Comparison of ENCODE assay signal across 8 mouse cellular contexts in genomic region chr13:62623577-62624276, GRCm38 (mm10). TPM values are rescaled to one million over a fixed set of nuclear protein-coding genes. Genes with fewer than 3 reads are reported as not detected.
DNase-seq lines count a peak whose midpoint lies in the region; ATAC-seq and TF ChIP-seq lines count a peak whose summit lies in the region.
"Not testable (repeated sequence)": the region's sequence is repeated elsewhere in the genome, so short reads cannot be mapped to it uniquely, and the experiment has no call there.

6720489N17Rik (minus strand) TSS chr13:62624182.

- not testable (repeated sequence) for H3K36me3 ChIP-seq in limb, embryonic 14.5 days (ENCODE audit: control insufficient read depth, insufficient read depth, low read length); midbrain, embryonic 16.5 days (ENCODE audit: control insufficient read depth, insufficient read depth, low read length); spleen, adult 2 months (ENCODE audit: control insufficient read depth, insufficient read depth, low read length)

- not testable (repeated sequence) for TF ChIP-seq CTCF in brain, embryonic 14.5 days (IDR thresholded peaks at IDR 0.05; ENCODE audit: borderline replicate concordance, extremely low read depth, insufficient read depth, insufficient read length); spleen, adult 2 months (IDR thresholded peaks at IDR 0.05; ENCODE audit: extremely low read depth, insufficient read depth, insufficient read length, insufficient replicate concordance)

- WGBS in limb, embryonic 14.5 days, result 0% methylated on average over 15 of the region's 15 CpGs
- under 1% methylated on average over 15 of the region's 15 CpGs for WGBS in midbrain, embryonic 16.5 days
- 1% methylated on average over 15 of the region's 15 CpGs for WGBS in spleen, adult 2 months

- peak within 1 kb of the TSS; percentile 50 for H3K4me2 ChIP-seq in limb, embryonic 14.5 days (replicated peaks; ENCODE audit: low read depth, low read length, severe bottlenecking)
- peak within 1 kb of the TSS; percentile 59 for H3K4me2 ChIP-seq in midbrain, embryonic 16.5 days (ENCODE audit: low read length)

- DNase-seq in B cell, adult 2 months, result peak; percentile 77 to 78
- peak; percentile 95 for DNase-seq in brain, embryonic 14.5 days (ENCODE audit: low read depth)
- DNase-seq in heart, adult 9 months (ENCODE audit: low spot score in 2 of 2), result peak; percentile 85
- DNase-seq in kidney, adult 9 months, result peak; percentile 82
- DNase-seq in limb, embryonic 14.5 days (ENCODE audit: low spot score), result peak; percentile 93
- DNase-seq in spleen, adult 2 months (ENCODE audit: low read depth in 1 of 2, low spot score in 2 of 2), result peak; percentile 80 to 82

- H3K4me1 ChIP-seq in limb, embryonic 14.5 days (ENCODE audit: control insufficient read depth, insufficient read depth, low read length); midbrain, embryonic 16.5 days (ENCODE audit: control insufficient read depth, insufficient read depth, low read length); spleen, adult 2 months (ENCODE audit: control insufficient read depth, insufficient read depth, insufficient read length): not testable (repeated sequence)

- H3K27ac ChIP-seq in limb, embryonic 14.5 days (replicated peaks; ENCODE audit: low read depth, low read length); spleen, adult 2 months (ENCODE audit: insufficient read depth, low read length): not testable (repeated sequence)
- H3K27ac ChIP-seq in midbrain, embryonic 16.5 days (ENCODE audit: low read length), result peak within 1 kb of the TSS; percentile 32; the same call in 1 of the 2 replicates

- not testable (repeated sequence) for TF ChIP-seq POLR2A in brain, embryonic 14.5 days (IDR thresholded peaks at IDR 0.05; ENCODE audit: borderline replicate concordance, extremely low read depth, insufficient read depth, insufficient read length, poor library complexity, severe bottlenecking); spleen, adult 2 months (IDR thresholded peaks at IDR 0.05; ENCODE audit: low read depth, low read length)
- 0 out of 2 replicates have a peak, but pooled peaks have one; percentile 26 for TF ChIP-seq POLR2A in limb, embryonic 14.5 days (IDR thresholded peaks at IDR 0.05; ENCODE audit: borderline replicate concordance, extremely low read depth, insufficient read depth, insufficient read length)

- H3K9me3 ChIP-seq in limb, embryonic 14.5 days (ENCODE audit: control insufficient read depth, low read length); midbrain, embryonic 16.5 days (replicated peaks; ENCODE audit: control insufficient read depth, low read length, poor library complexity, severe bottlenecking): not testable (repeated sequence)

- H3K9ac ChIP-seq in limb, embryonic 14.5 days (ENCODE audit: low read depth, low read length, severe bottlenecking), result peak within 1 kb of the TSS; percentile 62
- H3K9ac ChIP-seq in midbrain, embryonic 16.5 days (ENCODE audit: low read depth, low read length), result peak within 1 kb of the TSS; percentile 60

- peak; percentile 100 for ATAC-seq in erythroblast, adult 5-6 weeks (replicated peaks; ENCODE audit: low FRiP score, poor library complexity, severe bottlenecking)
- peak; percentile 100 for ATAC-seq in limb, embryonic 14.5 days (ENCODE audit: low FRiP score, low read depth)
- ATAC-seq in midbrain, embryonic 16.5 days, result peak; percentile 100

- H3K4me3 ChIP-seq in limb, embryonic 14.5 days (replicated peaks; ENCODE audit: low read length), result peak within 1 kb of the TSS; percentile 48
- H3K4me3 ChIP-seq in midbrain, embryonic 16.5 days (ENCODE audit: low read depth, low read length), result peak within 1 kb of the TSS; percentile 49
- peak within 1 kb of the TSS; percentile 79 for H3K4me3 ChIP-seq in spleen, adult 2 months (ENCODE audit: extremely low read depth, insufficient read depth, insufficient read length)

- not testable (repeated sequence) for H3K27me3 ChIP-seq in limb, embryonic 14.5 days (ENCODE audit: control insufficient read depth, insufficient read depth, low read length); midbrain, embryonic 16.5 days (ENCODE audit: control insufficient read depth, insufficient read depth, low read depth, low read length); spleen, adult 2 months (ENCODE audit: control insufficient read depth, insufficient read depth, low read length)

RNA-seq across cellular contexts. Expression of gene 6720489N17Rik, which starts in this region (rescaled TPM):
- polyA plus RNA-seq in brain, embryonic 14.5 days (2012; rRNA removed), result 3.9 and 5.4 TPM in 2 replicates
- 1.5 TPM in 1 of 2 replicates, not detected in the other for total RNA-seq in erythroblast, adult 5-6 weeks (2015; ENCODE audit: low replicate concordance)
- 0.51 and 1.3 TPM in 2 replicates for total RNA-seq in erythroblast, adult 5-6 weeks (2017; ENCODE audit: low replicate concordance)
- 3.8 and 5.8 TPM in 2 replicates for polyA plus RNA-seq in limb, embryonic 14.5 days (2012; rRNA removed)
- 10.0 and 10.7 TPM in 2 replicates for polyA plus RNA-seq in limb, embryonic 14.5 days (2014; fragmentation: Nextera tagmentation; extraction: Ambion mirVana)
- polyA plus RNA-seq in midbrain, embryonic 16.5 days (2015; fragmentation: Nextera tagmentation; extraction: Ambion mirVana), result 7.5 and 9.6 TPM in 2 replicates
- polyA plus RNA-seq in spleen, adult 2 months (2012; rRNA removed), result 0.15 and 0.26 TPM in 2 replicates

Comparison
In these comparisons a context has a peak if more than half of its experiments do, and no peak if none do; other contexts are left out.
1. Peak in DNase-seq and H3K4me3 ChIP-seq in spleen, adult 2 months; RNA of the gene not detected or under 1 TPM.